Mouse (Mus musculus) ES-Bruce4 (cell line): Measurements from ENCODE around the gene Gm13697. TPM values are rescaled to one million over a fixed set of nuclear protein-coding genes. Genes with fewer than 3 reads are reported as not detected.

Experiments used
- H3K27ac ChIP-seq: 2 replicates; pipeline ENCODE4 v1.5.1; 2012; ENCODE audit warnings: low read length, inconsistent platforms; ENCODE audit not compliant: insufficient read depth
- H3K27me3 ChIP-seq: 2 replicates; pipeline ENCODE4 v1.6.1; 2012; ENCODE audit warnings: mild to moderate bottlenecking, low read length, inconsistent platforms; ENCODE audit not compliant: control insufficient read depth, poor library complexity, insufficient read depth, severe bottlenecking
- H3K36me3 ChIP-seq: 2 replicates; pipeline ENCODE4 v1.6.1; 2012; ENCODE audit warnings: inconsistent platforms, mild to moderate bottlenecking, low read length, moderate library complexity; ENCODE audit not compliant: control insufficient read depth, poor library complexity, insufficient read depth, severe bottlenecking
- H3K4me1 ChIP-seq: one replicate; pipeline ENCODE4 v1.8.1; 2011; ENCODE audit warnings: low read length; ENCODE audit not compliant: control insufficient read depth, insufficient read depth
- H3K4me3 ChIP-seq: 2 replicates; pipeline ENCODE4 v1.5.1; 2011; ENCODE audit warnings: low read depth, mild to moderate bottlenecking, low read length
- H3K9ac ChIP-seq: 2 replicates; pipeline ENCODE4 v1.6.1; 2012; ENCODE audit warnings: low read depth, mild to moderate bottlenecking, inconsistent platforms; ENCODE audit not compliant: poor library complexity, severe bottlenecking
- H3K9me3 ChIP-seq: replicated peaks from 2 replicates; pipeline ENCODE4 v1.6.1; 2012; ENCODE audit warnings: mild to moderate bottlenecking, low read length, inconsistent platforms; ENCODE audit not compliant: control insufficient read depth, poor library complexity, insufficient read depth, severe bottlenecking
- CTCF ChIP-seq: IDR thresholded peaks from one replicate; pipeline ENCODE4 v1.8.1; 2011; ENCODE audit warnings: low read depth, low read length
- EP300 ChIP-seq: IDR thresholded peaks from 2 replicates; pipeline ENCODE4 v1.6.1; 2011; ENCODE audit warnings: low read depth, low read length; ENCODE audit not compliant: insufficient read depth
- POLR2A ChIP-seq: IDR thresholded peaks from one replicate; pipeline ENCODE4 v1.8.1; 2011; ENCODE audit warnings: low read length; ENCODE audit not compliant: insufficient read depth
- polyA plus RNA-seq: library from polyadenylated mRNA; stranded (reverse); fragments of >200 nt; gene quantifications from 2 replicates; pipeline ENCODE4 v1.2.4, GENCODE M21; 2011; ENCODE audit warnings: low read depth; ENCODE audit not compliant: missing spikeins, insufficient read depth, insufficient read length

Gene Gm13697
- polyA plus RNA-seq, 1 experiment, result not detected

GRCm38 (mm10) chr2:84018330-84018729 is 33.8 kb downstream of the Gm13697 start:
- H3K9me3 ChIP-seq, result no peaks in the 10 kb centered on the region
- H3K27me3 ChIP-seq, result no peaks in the 10 kb centered on the region
- no peak for TF ChIP-seq EP300
- TF ChIP-seq CTCF, result no peak
- no peak overlapping the region for H3K27ac ChIP-seq
- H3K4me1 ChIP-seq, result no peaks in the 10 kb centered on the region
- H3K4me3 ChIP-seq, result no peak overlapping the region
- no peak overlapping the region for H3K9ac ChIP-seq
- no peaks in the 10 kb centered on the region for H3K36me3 ChIP-seq

DNA sequence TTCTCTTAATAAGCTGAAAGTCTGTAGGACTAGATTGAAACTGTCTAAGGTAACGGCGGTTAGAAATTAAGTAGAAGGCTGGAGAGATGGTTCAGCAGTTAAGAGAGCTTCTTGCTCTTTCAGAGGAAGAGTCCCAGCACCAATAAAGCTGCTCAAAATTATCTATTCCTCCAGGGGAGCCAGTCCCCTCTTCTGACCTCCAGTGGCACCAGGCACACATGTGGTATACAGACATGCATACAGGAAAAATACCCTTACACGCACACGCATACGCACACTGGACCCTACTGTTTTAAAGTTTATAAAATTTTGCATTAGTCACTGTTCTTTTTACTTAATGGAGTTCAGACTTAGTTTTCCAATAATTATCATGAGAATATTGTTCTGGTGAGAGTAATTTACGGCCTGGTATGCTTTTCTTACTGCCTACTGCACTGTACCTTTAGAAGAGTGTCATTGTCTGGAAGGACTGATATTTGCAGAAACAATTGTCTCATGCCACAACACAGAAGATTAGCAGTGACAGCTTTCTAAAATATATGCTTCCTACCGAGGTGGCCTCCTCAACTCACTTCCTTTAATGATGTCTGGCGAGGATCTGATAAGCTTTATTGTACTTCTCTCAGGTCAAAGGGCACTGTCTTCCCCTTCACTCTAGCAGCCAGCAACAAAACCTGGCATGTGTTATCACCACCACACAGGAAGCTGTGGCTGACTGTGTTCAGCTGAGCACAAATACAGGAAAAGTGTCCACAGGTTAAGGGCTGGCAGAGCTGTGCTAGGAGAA is 35.2 kb downstream of the Gm13697 start:
- Histone ChIP-seq H3K36me3 (no peaks in the 10 kb centered on the region), H3K4me1 (no peaks in the 10 kb centered on the region), H3K27me3 (no peaks in the 10 kb centered on the region), H3K9ac (no peak overlapping the region), H3K9me3 (no peaks in the 10 kb centered on the region), H3K27ac (no peak overlapping the region), H3K4me3 (no peak overlapping the region)
- TF ChIP-seq CTCF (no peak), POLR2A (no peak), EP300 (no peak)

DNA sequence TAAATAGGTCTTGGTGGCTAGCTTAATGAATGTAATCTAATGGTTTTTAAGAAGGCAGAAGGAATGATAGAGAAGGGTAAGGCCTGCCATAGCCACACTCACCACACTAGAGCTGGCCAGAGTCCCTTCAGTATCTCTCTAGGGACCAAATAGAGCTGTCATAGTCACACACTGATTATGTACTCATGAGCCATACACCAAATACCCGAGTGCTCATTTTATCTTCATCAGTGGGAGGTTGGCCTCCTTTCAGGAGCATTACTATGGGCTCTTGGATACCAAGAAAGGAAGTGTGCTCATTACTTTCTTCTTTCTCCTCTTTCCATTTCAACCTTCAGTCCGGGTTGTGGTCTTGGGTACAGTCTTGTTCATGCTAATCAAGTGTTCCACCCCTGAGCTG is 37.4 kb downstream of the Gm13697 start:
- Histone ChIP-seq H3K36me3 (no peaks in the 10 kb centered on the region), H3K27ac (no peak overlapping the region), H3K4me1 (no peaks in the 10 kb centered on the region), H3K4me3 (no peak overlapping the region), H3K27me3 (no peaks in the 10 kb centered on the region), H3K9ac (no peak overlapping the region), H3K9me3 (no peaks in the 10 kb centered on the region)
- no peak for TF ChIP-seq POLR2A
- no peak for TF ChIP-seq CTCF
- TF ChIP-seq EP300, result no peak

- no peaks in the 10 kb centered on the region for H3K36me3 ChIP-seq
- TF ChIP-seq EP300 (no peak), CTCF (no peak), POLR2A (no peak)
These were observed 38.4 kb downstream of the Gm13697 start for GRCm38 (mm10) chr2:84022905-84023304.

GRCm38 (mm10) chr2:84023319-84023718 is 38.8 kb downstream of the Gm13697 start:
- TF ChIP-seq POLR2A, result no peak
- TF ChIP-seq CTCF, result no peak
- no peak for TF ChIP-seq EP300
- H3K27ac ChIP-seq, result no peak overlapping the region
- H3K27me3 ChIP-seq, result no peaks in the 10 kb centered on the region
- no peaks in the 10 kb centered on the region for H3K9me3 ChIP-seq
- H3K36me3 ChIP-seq, result no peaks in the 10 kb centered on the region
- H3K9ac ChIP-seq, result no peak overlapping the region
- H3K4me1 ChIP-seq, result no peaks in the 10 kb centered on the region
- H3K4me3 ChIP-seq, result no peak overlapping the region

More at GRCm38 (mm10) chr2:84022905-84023304, 38.4 kb downstream of the Gm13697 start:
- Histone ChIP-seq H3K27me3 (no peaks in the 10 kb centered on the region), H3K9me3 (no peaks in the 10 kb centered on the region), H3K9ac (no peak overlapping the region), H3K27ac (no peak overlapping the region), H3K4me3 (no peak overlapping the region), H3K4me1 (no peaks in the 10 kb centered on the region)

DNA sequence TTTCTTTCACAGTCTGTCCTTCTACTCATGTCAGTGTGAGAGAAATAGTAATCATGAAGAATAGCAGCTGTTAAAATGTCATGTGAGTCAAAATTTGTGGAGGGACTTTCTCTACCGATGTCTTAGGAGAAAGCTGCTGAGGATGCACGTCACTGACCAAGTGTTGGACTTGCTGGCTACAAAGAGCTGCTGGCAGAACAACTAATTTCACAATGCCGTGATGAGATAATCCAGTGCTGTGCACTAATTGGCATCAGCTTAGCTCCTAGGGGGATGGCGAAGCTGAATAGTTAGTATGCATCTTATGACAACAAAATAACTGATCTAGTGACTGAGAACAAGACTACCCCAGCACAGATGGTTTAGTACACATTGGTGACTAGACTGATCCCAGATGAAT is 40.7 kb downstream of the Gm13697 start:
- Histone ChIP-seq H3K27ac (no peak overlapping the region), H3K9me3 (no peaks in the 10 kb centered on the region), H3K4me3 (no peak overlapping the region)

More for the DNA sequence above, 40.7 kb downstream of the Gm13697 start:
- TF ChIP-seq POLR2A (no peak), CTCF (no peak), EP300 (no peak)
- Histone ChIP-seq H3K27me3 (no peaks in the 10 kb centered on the region), H3K4me1 (no peaks in the 10 kb centered on the region), H3K9ac (no peak overlapping the region), H3K36me3 (no peaks in the 10 kb centered on the region)
